Mouse (Mus musculus): ENCODE measurements at regions not wholly inside any gene's neighbourhood (a gene's known extent, or its start where the extent isn't known, plus 50 kb on each side); places are given as distances from the start of the nearest gene placed in this dataset.

DNA sequence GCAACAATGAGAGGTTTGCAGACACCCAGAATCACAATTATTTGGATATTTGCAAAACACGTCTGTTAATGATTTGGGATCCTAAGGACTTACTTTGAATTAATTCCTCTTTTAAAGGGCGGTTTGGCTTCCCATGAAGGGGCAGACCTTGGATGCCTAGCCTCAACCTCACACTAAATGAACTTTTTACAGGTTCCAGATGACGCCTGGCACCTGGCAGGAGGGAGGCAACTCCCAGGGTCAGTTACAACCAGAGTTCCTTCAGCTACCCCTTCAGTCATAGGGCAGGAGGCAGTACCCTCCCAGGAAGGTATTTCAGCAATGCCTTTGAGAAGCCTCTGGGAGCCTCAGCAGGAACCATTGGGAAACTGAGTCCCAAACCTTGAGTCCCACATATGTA is 57.9 kb upstream of the Stx18 start:
- no peak for DNase-seq (ENCODE audit: low spot score)

- DNase-seq (ENCODE audit: low spot score): no peak
Observed at GRCm38 (mm10) chr5:37976943-37977434, 61.6 kb upstream of the Stx18 start.

DNA sequence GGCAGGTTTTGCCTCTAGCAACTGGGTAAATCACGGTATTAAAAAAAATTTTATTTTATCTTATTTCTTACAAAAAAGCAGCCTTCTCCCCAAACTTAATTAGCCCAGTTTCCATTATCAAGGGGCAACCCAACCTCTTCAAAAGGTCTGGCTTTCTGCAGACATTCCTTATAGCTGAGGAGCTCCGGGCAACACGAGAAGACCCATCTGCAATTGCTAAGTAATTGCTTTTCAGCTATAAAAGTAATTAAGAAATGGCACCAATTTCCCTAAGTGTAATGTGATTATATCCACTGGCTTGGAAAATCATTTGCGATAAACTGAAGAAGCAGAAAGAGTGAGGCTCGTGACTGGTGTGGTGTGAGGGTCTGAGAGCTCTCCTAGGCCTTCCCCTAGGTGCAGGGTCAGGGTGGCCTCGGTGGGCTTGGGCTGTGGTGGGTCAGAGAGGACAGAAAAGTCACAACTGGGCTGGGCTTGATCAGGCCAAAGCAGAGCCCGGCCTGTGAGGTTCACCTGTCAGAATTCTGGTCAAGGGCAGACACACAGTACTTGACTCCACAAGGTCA is 65.5 kb upstream of the Stx18 start:
- no peak for DNase-seq (ENCODE audit: low spot score)

- no peak for DNase-seq (ENCODE audit: low spot score)
Observed at GRCm38 (mm10) chr5:37971724-37972123, 66.8 kb upstream of the Stx18 start.

DNA sequence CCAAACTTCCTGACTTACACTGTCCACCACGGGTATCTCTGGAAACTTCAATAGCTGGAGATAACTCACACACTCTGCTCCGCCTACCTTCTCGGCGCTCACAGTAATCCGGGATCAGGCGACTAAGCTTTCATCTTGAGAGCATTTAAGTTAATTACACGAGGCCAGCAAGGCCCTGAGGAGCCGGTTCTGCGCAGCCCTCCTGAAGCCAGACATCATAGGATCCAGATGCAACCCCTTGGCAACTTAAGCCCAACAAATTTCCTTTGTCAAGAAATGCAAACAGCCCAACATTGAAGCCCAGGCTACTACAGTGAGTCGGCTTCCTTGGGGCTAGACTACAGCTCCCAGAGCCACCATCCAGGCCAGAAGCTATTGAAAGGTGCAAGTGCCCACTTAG is 69.9 kb upstream of the Stx18 start:
- DNase-seq (ENCODE audit: low spot score): no peak

DNA sequence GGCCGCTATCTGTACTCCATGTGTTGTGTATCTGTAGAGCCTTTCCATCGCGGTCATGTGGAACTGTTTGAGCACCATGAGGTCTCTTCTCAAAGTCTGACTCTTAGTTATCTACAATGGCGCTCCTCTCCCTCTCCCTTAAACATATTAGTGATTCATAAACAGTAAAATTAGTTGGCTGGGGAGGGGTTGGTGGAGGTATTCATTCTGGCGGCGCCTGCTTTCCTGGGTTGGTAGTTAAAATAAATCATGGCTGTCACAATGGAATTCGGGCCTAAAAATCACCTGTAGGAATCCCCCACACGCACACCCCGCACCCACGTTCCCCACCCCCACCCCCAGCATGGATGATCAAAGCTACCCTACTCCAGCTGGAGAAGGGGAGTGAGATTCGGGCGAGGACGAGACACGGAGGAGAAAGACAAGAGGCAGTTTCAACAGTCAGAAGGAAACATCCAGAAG is 70.6 kb upstream of the Stx18 start:
- DNase-seq (ENCODE audit: low spot score): no peak

- DNase-seq (ENCODE audit: low spot score): no peak
Observed at GRCm38 (mm10) chr5:37967106-37967913, 71.2 kb upstream of the Stx18 start.

DNA sequence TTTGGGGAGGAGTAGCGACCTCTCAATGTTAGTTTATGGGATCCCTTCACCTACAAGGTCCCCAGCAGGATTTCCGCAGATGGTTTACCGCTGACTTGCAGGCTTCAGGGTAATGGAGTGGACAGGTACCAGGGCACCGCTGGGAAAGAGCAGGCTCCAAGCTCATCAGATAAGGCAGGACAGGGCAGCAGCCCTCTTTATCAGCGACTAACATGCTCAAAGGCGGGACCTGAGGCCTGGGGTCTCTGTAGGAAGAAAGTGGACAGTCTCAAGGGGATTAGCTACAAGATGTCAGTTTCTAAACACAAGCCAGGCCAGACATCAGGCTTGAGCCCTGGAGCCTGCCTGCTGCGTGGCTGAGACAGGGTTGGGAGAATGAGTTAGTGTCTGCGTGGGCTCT is 74.9 kb upstream of the Stx18 start:
- no peak for DNase-seq (ENCODE audit: low spot score)

- DNase-seq (ENCODE audit: low spot score): no peak
Observed at GRCm38 (mm10) chr5:37962513-37962912, 76.0 kb upstream of the Stx18 start.

DNA sequence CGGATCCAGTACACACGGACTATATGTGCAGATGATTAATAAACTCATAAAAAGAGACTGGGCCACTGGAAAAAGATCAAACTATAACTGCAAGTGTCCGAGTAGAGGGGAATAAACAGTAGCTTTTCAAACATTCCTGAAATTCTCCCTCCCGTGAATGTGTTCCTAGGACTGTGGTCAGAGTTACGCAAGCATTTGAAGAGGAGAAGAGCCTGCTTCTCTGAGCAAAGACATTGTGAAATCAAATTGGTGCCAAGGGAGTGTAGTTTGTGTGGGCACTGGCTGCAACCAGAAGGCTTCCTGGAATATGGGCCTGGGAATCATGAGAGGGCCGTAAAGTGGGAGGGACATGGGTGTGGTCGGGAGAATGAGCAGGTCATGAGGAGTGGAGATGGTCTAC is 78.3 kb upstream of the Stx18 start:
- DNase-seq (ENCODE audit: low spot score): no peak

DNA sequence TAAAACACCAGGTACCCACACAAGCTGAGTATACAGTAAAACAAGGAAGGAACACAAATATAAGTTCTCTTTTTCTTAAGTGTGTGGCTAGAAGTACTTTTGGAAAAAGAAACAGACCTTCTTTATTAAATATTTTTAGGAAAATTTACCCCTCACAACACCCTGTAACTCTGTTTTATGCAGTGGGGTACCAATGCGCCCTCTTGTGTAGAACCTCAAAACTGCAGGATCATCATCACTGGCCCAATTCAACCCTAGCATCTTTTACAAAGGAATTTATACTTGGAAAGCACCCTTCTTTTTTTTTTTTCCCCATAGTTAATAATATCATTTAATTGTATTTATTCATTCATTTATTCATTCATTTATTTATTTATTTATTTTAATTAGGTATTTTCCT is 86.4 kb upstream of the Stx18 start:
- DNase-seq (ENCODE audit: low spot score): peak; percentile 6

GRCm38 (mm10) chr5:37932760-37933122 is 105.8 kb upstream of the Stx18 start:
- DNase-seq (ENCODE audit: low spot score): no peak

GRCm38 (mm10) chr5:37932086-37932759 is 106.3 kb upstream of the Stx18 start:
- no peak for DNase-seq (ENCODE audit: low spot score)

DNA sequence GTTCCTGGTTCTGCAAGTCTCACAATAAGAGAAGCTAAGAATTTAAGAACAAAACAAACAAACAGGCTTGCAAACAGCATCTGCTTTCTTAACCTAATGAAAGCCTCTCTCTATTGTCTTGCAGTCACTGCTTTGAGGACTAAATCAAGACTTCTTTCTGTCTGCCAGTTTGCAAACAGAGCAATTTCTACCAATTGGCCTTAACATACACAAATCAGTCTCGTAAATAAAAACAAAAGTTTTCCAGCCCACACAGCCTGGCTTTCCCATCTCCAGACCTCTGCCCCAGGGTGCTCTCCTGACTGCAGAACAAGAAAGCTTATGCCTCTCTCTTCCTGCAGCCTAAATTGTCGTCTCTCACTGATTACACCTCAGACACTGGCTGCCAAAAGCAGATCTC is 96.1 kb upstream of the Msx1 start:
- DNase-seq (ENCODE audit: low spot score): no peak

- DNase-seq (ENCODE audit: low spot score): no peak
Observed at GRCm38 (mm10) chr5:37919102-37919501, 94.7 kb upstream of the Msx1 start.

GRCm38 (mm10) chr5:37918001-37918707 is 93.8 kb upstream of the Msx1 start:
- no peak for DNase-seq (ENCODE audit: low spot score)

GRCm38 (mm10) chr5:37917161-37917560 is 92.8 kb upstream of the Msx1 start:
- DNase-seq (ENCODE audit: low spot score): no peak

DNA sequence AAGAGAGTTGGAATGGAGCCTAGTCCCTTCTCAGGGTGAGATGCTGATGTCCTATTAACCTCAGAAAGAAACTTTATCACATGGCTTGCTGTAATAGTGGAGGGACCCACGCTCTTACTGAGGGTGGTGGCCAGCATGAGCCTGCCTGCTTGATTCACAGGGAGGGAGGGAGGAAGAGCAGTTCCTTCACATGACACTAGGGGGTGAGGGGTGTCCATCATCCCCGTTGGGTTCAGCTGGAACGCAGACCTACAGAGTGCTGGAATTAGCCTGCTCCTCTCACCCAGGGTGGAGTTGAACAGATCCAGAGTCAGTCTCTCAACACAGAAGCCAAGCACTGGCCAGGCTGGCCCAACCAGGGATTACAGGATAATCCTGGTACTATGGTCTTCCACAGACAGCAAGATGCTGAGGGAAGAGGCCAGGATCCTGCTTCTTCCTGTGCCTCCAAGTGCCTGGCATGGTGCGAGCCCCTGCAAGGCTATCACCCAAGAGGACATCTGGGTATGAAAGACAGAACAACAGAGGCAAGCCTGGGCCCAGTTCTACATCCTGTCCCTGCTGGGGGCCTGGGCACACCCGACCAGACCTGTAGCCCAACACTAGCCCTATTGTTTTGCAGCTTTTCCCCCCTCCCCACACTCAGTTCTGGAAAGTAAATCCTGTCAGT is 80.4 kb upstream of the Msx1 start:
- DNase-seq (ENCODE audit: low spot score): no peak

DNA sequence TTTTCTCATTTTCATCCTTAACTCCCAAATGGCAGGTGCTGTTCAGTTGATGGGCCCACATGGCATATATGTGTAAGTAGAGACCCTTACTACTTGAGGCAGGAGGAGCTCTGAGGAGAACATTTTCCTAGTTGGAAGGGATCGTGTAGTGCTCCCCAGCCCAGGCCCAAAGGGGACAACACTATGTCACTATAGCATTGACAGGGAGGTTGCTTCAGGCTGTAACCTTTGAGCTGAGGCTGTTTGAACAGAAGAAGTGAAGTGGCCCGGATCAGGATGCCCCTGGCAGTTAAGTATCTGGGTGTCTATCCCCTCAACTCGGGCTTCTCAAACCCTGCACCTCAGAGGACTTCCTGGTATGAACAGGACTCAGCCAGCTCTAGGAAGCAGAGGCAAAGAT is 79.5 kb upstream of the Msx1 start:
- DNase-seq (ENCODE audit: low spot score): no peak

DNA sequence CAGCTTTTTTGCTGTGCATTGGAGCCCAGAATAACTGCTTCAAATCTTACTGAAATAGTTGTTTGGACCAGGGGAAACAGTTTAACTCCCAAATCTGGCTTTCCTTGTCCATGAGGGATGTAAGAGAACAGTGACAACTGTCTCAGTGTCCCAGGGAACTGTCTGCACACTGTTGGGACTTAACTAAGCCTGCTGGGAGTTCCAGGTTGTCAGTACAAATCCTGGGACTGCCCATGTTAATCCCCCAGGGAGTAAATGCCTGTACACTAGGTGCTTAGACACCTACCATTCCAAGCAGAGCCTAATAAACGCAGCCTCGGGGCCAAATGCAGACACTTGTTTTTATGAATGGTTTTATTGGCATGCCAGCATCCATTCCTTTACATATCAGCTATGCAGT is 78.4 kb upstream of the Msx1 start:
- DNase-seq (ENCODE audit: low spot score): no peak

GRCm38 (mm10) chr5:37901861-37902291 is 77.5 kb upstream of the Msx1 start:
- DNase-seq (ENCODE audit: low spot score): no peak

All from thymus, postnatal 0 days (tissue).